Mouse (Mus musculus) hindbrain, embryonic 12.5 days (tissue): Measurements from ENCODE around the gene Pxk. TPM values are rescaled to one million over a fixed set of nuclear protein-coding genes. Genes with fewer than 3 reads are reported as not detected.

Experiments used
- ATAC-seq: fragments of 200-750 bp; cut with Nextera tagmentation; 2 replicates; pipeline ENCODE4 v1.8.0; 2017; ENCODE audit warnings: moderate TSS enrichment; ENCODE audit not compliant: low FRiP score
- H3K27ac ChIP-seq: fragments of 300-500 bp; sonication (generic); 2 replicates; pipeline ENCODE4 v1.5.1; 2016; ENCODE audit warnings: mild to moderate bottlenecking
- H3K27me3 ChIP-seq: fragments of 300-500 bp; sonication (generic); 2 replicates; pipeline ENCODE4 v1.6.1; 2016; ENCODE audit warnings: mild to moderate bottlenecking
- H3K36me3 ChIP-seq: fragments of 300-500 bp; sonication (generic); 2 replicates; pipeline ENCODE4 v1.6.1; 2016; ENCODE audit warnings: mild to moderate bottlenecking
- H3K4me1 ChIP-seq: fragments of 300-500 bp; sonication (generic); 2 replicates; pipeline ENCODE4 v1.6.1; 2016
- H3K4me2 ChIP-seq: fragments of 300-500 bp; sonication (generic); replicated peaks from 2 replicates; pipeline ENCODE4 v1.6.1; 2016; ENCODE audit warnings: mild to moderate bottlenecking
- H3K4me3 ChIP-seq: fragments of 300-500 bp; sonication (generic); 2 replicates; pipeline ENCODE4 v1.5.1; 2016; ENCODE audit warnings: mild to moderate bottlenecking
- H3K9ac ChIP-seq: fragments of 300-500 bp; sonication (generic); 2 replicates; pipeline ENCODE4 v1.6.1; 2016; ENCODE audit warnings: mild to moderate bottlenecking, moderate library complexity
- H3K9me3 ChIP-seq: fragments of 300-500 bp; sonication (generic); replicated peaks from 2 replicates; pipeline ENCODE4 v1.6.1; 2016; ENCODE audit warnings: mild to moderate bottlenecking
- WGBS: fragments of 180-500 bp; shearing (Covaris S2); methylation state at CpG from one replicate; pipeline ENCODE4 v1.1.7; 2016; 5-methylcytosine and 5-hydroxymethylcytosine counted together
- polyA plus RNA-seq: library from polyadenylated mRNA; unstranded; fragments of >200 nt; fragmentation: Nextera tagmentation; extraction: Ambion mirVana; gene quantifications from 2 replicates; pipeline ENCODE4 v1.2.1, GENCODE M21; 2016

The Pxk gene
- polyA plus RNA-seq, result 43.0 and 46.7 TPM in 2 replicates

DNA sequence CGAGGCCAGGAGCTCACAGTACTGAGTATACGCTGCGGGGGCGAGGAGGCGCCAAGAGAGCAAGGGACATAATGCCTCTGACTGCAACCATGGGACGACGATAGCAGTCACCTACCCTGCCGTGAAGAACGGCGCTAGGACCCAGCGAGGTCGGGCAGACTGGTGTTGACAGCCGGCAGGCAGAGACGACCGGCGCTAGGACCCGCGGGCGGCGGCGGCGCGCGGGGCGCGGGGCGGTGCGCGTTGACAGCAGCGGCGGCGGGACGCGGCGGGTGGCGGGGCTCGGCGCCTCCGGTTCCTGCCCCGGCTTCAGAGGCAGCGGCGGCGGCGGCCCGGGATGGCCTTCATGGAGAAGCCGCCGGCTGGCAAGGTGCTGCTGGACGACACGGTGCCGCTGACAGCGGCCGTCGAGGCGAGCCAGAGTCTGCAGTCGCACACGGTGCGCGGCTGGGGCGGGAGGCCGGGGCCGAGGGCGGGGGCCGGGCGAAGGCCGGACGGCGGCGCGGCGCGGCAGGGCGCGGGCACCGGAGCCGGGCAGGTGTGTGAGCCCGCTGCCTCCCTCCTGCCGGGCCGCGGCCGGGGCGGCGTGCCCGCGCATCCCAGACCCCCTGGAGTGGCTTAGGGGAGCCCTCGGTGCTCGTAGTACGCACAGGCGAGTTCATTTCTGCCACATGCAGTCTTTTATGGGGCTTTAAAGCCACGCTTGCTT is at the start of gene Pxk:
Gene Pxk (plus strand): TSS at position 234 of the 709 bp plus-strand sequence.
- H3K36me3 ChIP-seq, result no peaks in the 10 kb centered on the region
- peak within 1 kb of the TSS; percentile 96 for H3K4me3 ChIP-seq
- under 1% methylated on average over 65 of the region's 89 CpGs for WGBS
- H3K4me2 ChIP-seq, result peak within 1 kb of the TSS; percentile 59
- peak within 1 kb of the TSS; percentile 87 for H3K9ac ChIP-seq
- no peaks in the 10 kb centered on the region for H3K27me3 ChIP-seq
- peak; percentile 93 for ATAC-seq
- peaks cover 11% of the 10 kb centered on the region for H3K4me1 ChIP-seq
- H3K9me3 ChIP-seq, result no peaks in the 10 kb centered on the region
- peak within 1 kb of the TSS; percentile 80 for H3K27ac ChIP-seq

GRCm38 (mm10) chr14:8049334-8049733 is 48.7 kb upstream of the Pxk start:
- H3K9me3 ChIP-seq, result no peaks in the 10 kb centered on the region
- H3K4me3 ChIP-seq, result no peak overlapping the region
- H3K27ac ChIP-seq, result no peak overlapping the region
- ATAC-seq, result no peak
- 88% methylated on average over 10 of the region's 10 CpGs for WGBS
- no peak overlapping the region for H3K4me2 ChIP-seq
- no peaks in the 10 kb centered on the region for H3K27me3 ChIP-seq
- H3K36me3 ChIP-seq, result peaks cover 33% of the 10 kb centered on the region
- H3K9ac ChIP-seq, result no peak overlapping the region
- H3K4me1 ChIP-seq, result no peaks in the 10 kb centered on the region

GRCm38 (mm10) chr14:8051869-8052268 is 46.1 kb upstream of the Pxk start:
- 0 out of 2 replicates have a peak, but pooled peaks cover 3% of the 10 kb centered on the region for H3K4me1 ChIP-seq
- no peak overlapping the region for H3K4me2 ChIP-seq
- no peak overlapping the region for H3K9ac ChIP-seq
- H3K9me3 ChIP-seq, result no peaks in the 10 kb centered on the region
- H3K27ac ChIP-seq, result no peak overlapping the region
- peaks cover 33% of the 10 kb centered on the region for H3K36me3 ChIP-seq
- no peak for ATAC-seq
- H3K27me3 ChIP-seq, result no peaks in the 10 kb centered on the region
- WGBS, result 89% methylated on average over 2 of the region's 2 CpGs
- no peak overlapping the region for H3K4me3 ChIP-seq

DNA sequence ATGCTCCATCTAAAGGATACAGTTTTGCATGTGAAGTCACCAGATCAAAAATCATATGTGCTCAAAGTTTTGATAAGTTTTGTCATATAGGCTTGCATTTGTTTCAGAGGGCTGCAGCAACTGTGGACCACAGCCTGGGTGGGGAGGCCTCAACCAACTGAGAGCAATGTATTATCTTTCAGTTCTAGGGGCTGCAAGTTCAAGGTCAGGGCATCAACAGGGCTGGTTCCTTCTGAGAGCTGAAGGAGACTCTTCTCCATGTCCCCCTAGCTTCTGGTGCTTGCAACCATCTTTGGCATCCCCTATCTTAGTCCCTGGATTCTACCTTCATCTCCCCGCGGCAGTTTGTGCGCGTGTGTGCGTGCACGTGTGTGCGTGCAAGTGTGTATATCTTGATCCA is 45.4 kb upstream of the Pxk start:
- no peak for ATAC-seq
- H3K4me3 ChIP-seq, result no peak overlapping the region
- no peak overlapping the region for H3K4me2 ChIP-seq
- peaks cover 27% of the 10 kb centered on the region for H3K36me3 ChIP-seq
- no peak overlapping the region for H3K9ac ChIP-seq
- H3K9me3 ChIP-seq, result no peaks in the 10 kb centered on the region
- H3K27ac ChIP-seq, result no peak overlapping the region
- WGBS, result 98% methylated on average over 7 of the region's 7 CpGs
- H3K4me1 ChIP-seq, result 0 out of 2 replicates have a peak, but pooled peaks cover 3% of the 10 kb centered on the region
- H3K27me3 ChIP-seq, result no peaks in the 10 kb centered on the region

DNA sequence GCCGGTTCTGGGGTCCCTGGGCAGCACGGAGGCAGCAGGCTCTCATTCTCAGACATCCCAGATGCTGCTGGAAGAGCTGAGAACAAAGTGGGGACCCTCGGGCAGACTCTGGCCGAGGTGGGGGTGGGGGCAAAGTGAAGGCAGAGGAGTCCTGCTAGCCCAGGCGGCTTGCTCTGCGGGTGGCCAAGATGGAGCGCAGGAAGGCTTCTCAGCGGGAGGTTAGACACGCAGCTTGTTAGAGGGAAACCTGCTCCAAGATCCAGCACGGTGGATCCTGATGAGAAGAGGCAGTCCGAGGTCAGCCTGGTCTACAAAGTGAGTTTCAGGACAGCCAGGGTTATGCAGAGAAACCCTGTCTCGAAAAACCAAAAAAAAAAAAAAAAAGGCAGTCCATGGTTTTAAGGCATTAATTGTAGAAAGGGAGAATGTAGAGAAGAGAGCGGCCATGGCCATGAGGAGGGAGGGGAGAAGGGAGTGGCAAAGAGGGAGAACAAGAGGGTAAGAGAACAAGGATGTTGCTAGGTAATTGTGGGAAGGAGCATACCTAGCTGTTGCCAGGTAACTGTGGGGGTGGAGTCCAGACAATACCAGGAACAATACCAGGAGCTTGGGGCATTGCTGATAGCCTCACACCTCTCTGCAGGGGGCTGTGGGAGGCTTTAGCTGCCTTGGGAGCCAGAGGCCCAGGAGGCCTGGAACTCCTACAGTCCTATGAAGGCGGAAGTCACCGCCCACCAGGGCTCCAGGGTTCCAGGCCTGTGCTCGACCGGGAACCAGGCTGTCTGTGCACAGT is 43.5 kb upstream of the Pxk start:
- ATAC-seq, result no peak
- Histone ChIP-seq H3K9ac (no peak overlapping the region), H3K27ac (no peak overlapping the region), H3K4me2 (no peak overlapping the region), H3K36me3 (peaks cover 18% of the 10 kb centered on the region; the same call in 1 of the 2 replicates), H3K4me1 (0 out of 2 replicates have a peak, but pooled peaks cover 3% of the 10 kb centered on the region), H3K4me3 (no peak overlapping the region), H3K27me3 (no peaks in the 10 kb centered on the region), H3K9me3 (no peaks in the 10 kb centered on the region)
- WGBS, result 22% methylated on average over 15 of the region's 17 CpGs

- ATAC-seq, result no peak
- WGBS, result 89% methylated on average over 5 of the region's 5 CpGs
- Histone ChIP-seq H3K27me3 (no peaks in the 10 kb centered on the region), H3K9me3 (no peaks in the 10 kb centered on the region), H3K27ac (no peak overlapping the region), H3K9ac (no peak overlapping the region), H3K4me3 (no peak overlapping the region), H3K36me3 (peaks cover 9% of the 10 kb centered on the region; the same call in 1 of the 2 replicates), H3K4me1 (0 out of 2 replicates have a peak, but pooled peaks cover 3% of the 10 kb centered on the region), H3K4me2 (no peak overlapping the region)
These were observed 41.9 kb upstream of the Pxk start for GRCm38 (mm10) chr14:8056076-8056475.

- Histone ChIP-seq H3K4me3 (no peak overlapping the region), H3K4me2 (no peak overlapping the region), H3K36me3 (peaks cover 8% of the 10 kb centered on the region; the same call in 1 of the 2 replicates), H3K4me1 (peaks cover 13% of the 10 kb centered on the region), H3K27me3 (no peaks in the 10 kb centered on the region), H3K9ac (no peak overlapping the region), H3K9me3 (no peaks in the 10 kb centered on the region), H3K27ac (no peak overlapping the region)
- ATAC-seq, result no peak
- WGBS, result 93% methylated on average over 7 of the region's 7 CpGs
These were observed 38.1 kb upstream of the Pxk start for GRCm38 (mm10) chr14:8059938-8060337.

- H3K9ac ChIP-seq, result no peak overlapping the region
- no peaks in the 10 kb centered on the region for H3K27me3 ChIP-seq
- H3K27ac ChIP-seq, result 0 out of 2 replicates have a peak overlapping the region, but pooled peaks have one; percentile 1
- peak; percentile 64; the same call in 1 of the 2 replicates for ATAC-seq
- H3K4me1 ChIP-seq, result peaks cover 13% of the 10 kb centered on the region
- WGBS, result 22% methylated on average over 3 of the region's 3 CpGs
- no peak overlapping the region for H3K4me3 ChIP-seq
- no peak overlapping the region for H3K4me2 ChIP-seq
- no peaks in the 10 kb centered on the region for H3K36me3 ChIP-seq
- H3K9me3 ChIP-seq, result no peaks in the 10 kb centered on the region
These were observed 35.9 kb upstream of the Pxk start for GRCm38 (mm10) chr14:8062076-8062475.

GRCm38 (mm10) chr14:8062537-8063301 is 35.3 kb upstream of the Pxk start:
- Histone ChIP-seq H3K36me3 (no peaks in the 10 kb centered on the region), H3K4me2 (no peak overlapping the region), H3K4me3 (no peak overlapping the region), H3K27me3 (no peaks in the 10 kb centered on the region), H3K4me1 (peaks cover 13% of the 10 kb centered on the region), H3K9me3 (no peaks in the 10 kb centered on the region), H3K9ac (no peak overlapping the region), H3K27ac (0 out of 2 replicates have a peak overlapping the region, but pooled peaks have one; percentile 1)
- no peak for ATAC-seq
- 35% methylated on average over 3 of the region's 3 CpGs for WGBS

DNA sequence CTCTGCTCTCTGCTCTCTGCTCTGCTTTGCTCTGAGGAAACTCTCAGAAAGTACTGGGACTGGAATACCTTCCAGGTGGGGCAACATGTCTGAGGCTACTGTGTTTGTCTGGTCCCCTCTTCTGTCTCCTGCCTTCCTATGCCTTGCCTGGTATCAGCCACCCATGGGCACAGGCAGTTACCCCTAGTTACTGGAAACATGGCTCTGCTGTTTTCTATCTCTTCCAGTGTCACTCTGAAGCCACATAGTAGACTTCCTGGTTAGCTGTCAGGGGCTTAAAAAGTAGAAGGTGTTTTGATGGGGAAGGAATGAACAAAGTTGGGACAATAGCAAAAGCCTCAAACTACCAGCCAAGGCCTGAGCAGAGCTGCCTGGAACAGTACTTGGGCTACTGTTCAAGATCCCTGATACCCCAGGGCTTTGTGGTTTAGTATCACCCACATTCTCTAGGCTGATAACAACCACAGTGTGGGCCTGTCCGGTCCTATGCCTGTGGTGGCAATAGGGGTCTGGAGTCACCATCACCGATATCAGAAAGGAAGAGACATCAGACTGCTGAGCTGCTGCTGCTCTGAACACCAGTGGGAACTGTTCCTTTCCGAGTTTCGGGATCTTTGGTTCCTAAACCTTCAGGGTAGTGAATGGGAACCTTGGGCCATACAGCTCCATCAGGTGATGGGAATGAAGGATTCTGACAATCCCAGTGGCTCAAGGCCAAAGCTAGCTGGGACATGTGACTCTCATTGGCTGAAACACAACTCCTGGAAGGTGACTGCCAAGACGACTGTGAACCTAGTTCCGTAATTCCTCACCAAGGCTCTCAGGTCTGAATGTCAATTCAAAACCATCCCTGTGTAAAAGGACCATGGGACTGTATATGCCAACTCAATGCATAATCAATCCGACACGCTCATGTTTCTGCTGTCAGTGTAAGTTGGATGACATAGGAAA is 33.9 kb upstream of the Pxk start:
- H3K9me3 ChIP-seq, result no peaks in the 10 kb centered on the region
- no peaks in the 10 kb centered on the region for H3K27me3 ChIP-seq
- ATAC-seq, result no peak
- 87% methylated on average over 8 of the region's 8 CpGs for WGBS
- peaks cover 13% of the 10 kb centered on the region for H3K4me1 ChIP-seq
- H3K4me3 ChIP-seq, result no peak overlapping the region
- H3K4me2 ChIP-seq, result no peak overlapping the region
- H3K9ac ChIP-seq, result no peak overlapping the region
- H3K27ac ChIP-seq, result peak overlapping the region; percentile 30; the same call in 1 of the 2 replicates
- H3K36me3 ChIP-seq, result no peaks in the 10 kb centered on the region

- Histone ChIP-seq H3K4me1 (peaks cover 14% of the 10 kb centered on the region), H3K9ac (peak within 1 kb of the TSS; percentile 78), H3K4me3 (peak within 1 kb of the TSS; percentile 69), H3K27ac (peak within 1 kb of the TSS; percentile 92), H3K27me3 (no peaks in the 10 kb centered on the region), H3K4me2 (peak within 1 kb of the TSS; percentile 84), H3K36me3 (peaks cover 14% of the 10 kb centered on the region), H3K9me3 (no peaks in the 10 kb centered on the region)
- ATAC-seq, result peak; percentile 96
- WGBS, result under 1% methylated on average over 47 of the region's 47 CpGs
These were observed 17.8 kb upstream of the Pxk start, which contains the start of gene Rpp14 for GRCm38 (mm10) chr14:8080165-8080679. Rpp14 (plus strand) TSS chr14:8080367.
